Mouse (Mus musculus): ENCODE measurements at regions not wholly inside any gene's neighbourhood (a gene's known extent, or its start where the extent isn't known, plus 50 kb on each side); places are given as distances from the start of the nearest gene placed in this dataset.

GRCm38 (mm10) chr19:59742946-59743345 lies 200.5 kb downstream of the Rab11fip2 start:
- Histone ChIP-seq H3K27me3 (ENCODE audit: control insufficient read depth, insufficient read depth, low read depth, low read length) (no peaks in the 10 kb centered on the region), H3K9ac (ENCODE audit: low read depth, low read length) (no peak overlapping the region), H3K4me1 (ENCODE audit: control insufficient read depth, insufficient read depth, low read length) (no peaks in the 10 kb centered on the region), H3K27ac (ENCODE audit: low read length) (no peak overlapping the region), H3K9me3 (replicated peaks; ENCODE audit: control insufficient read depth, low read length, poor library complexity, severe bottlenecking) (no peaks in the 10 kb centered on the region), H3K36me3 (ENCODE audit: control insufficient read depth, insufficient read depth, low read length) (no peaks in the 10 kb centered on the region), H3K4me2 (ENCODE audit: low read length) (no peak overlapping the region), H3K4me3 (ENCODE audit: low read depth, low read length) (no peak overlapping the region)
- whole genome bisulfite sequencing = 21% methylated on average over 3 of the region's 3 CpGs
- no peak for ATAC-seq

DNA sequence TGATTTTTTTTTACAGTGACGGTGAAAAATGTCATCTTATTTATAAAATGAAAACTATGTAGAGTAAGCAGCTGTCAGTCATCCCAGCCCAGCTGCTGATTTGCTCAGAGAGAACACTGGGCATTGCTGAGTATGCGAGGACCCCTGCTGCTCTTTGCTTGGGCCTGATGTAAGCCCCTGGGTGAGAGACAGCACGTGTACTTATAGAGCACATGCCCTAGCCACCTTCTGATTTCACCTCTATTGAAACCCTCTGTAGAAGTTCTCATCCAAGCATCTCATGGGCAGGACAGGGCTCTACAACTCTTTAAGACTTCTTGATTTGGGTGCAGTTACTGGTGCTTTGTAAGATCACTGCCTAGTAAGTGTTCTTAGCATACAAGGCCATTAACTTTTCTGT lies 182.2 kb downstream of the Rab11fip2 start:
- WGBS = 50% methylated on average over 3 of the region's 3 CpGs
- Histone ChIP-seq H3K27me3 (ENCODE audit: control insufficient read depth, insufficient read depth, low read depth, low read length) (no peaks in the 10 kb centered on the region), H3K9me3 (replicated peaks; ENCODE audit: control insufficient read depth, low read length, poor library complexity, severe bottlenecking) (no peaks in the 10 kb centered on the region), H3K4me1 (ENCODE audit: control insufficient read depth, insufficient read depth, low read length) (no peaks in the 10 kb centered on the region), H3K4me2 (ENCODE audit: low read length) (no peak overlapping the region), H3K9ac (ENCODE audit: low read depth, low read length) (no peak overlapping the region), H3K27ac (ENCODE audit: low read length) (no peak overlapping the region), H3K4me3 (ENCODE audit: low read depth, low read length) (no peak overlapping the region), H3K36me3 (ENCODE audit: control insufficient read depth, insufficient read depth, low read length) (no peaks in the 10 kb centered on the region)
- ATAC-seq = no peak

- 42% methylated on average over 9 of the region's 9 CpGs for WGBS
- ATAC-seq = no peak
- H3K27me3 ChIP-seq (ENCODE audit: control insufficient read depth, insufficient read depth, low read depth, low read length) = no peaks in the 10 kb centered on the region
- no peak overlapping the region for H3K9ac ChIP-seq (ENCODE audit: low read depth, low read length)
- H3K4me2 ChIP-seq (ENCODE audit: low read length) = no peak overlapping the region
- no peak overlapping the region for H3K4me3 ChIP-seq (ENCODE audit: low read depth, low read length)
- H3K27ac ChIP-seq (ENCODE audit: low read length) = no peak overlapping the region
- no peaks in the 10 kb centered on the region for H3K4me1 ChIP-seq (ENCODE audit: control insufficient read depth, insufficient read depth, low read length)
- no peaks in the 10 kb centered on the region for H3K9me3 ChIP-seq (replicated peaks; ENCODE audit: control insufficient read depth, low read length, poor library complexity, severe bottlenecking)
- no peaks in the 10 kb centered on the region for H3K36me3 ChIP-seq (ENCODE audit: control insufficient read depth, insufficient read depth, low read length)
Observed at GRCm38 (mm10) chr19:59784401-59785046, 158.9 kb downstream of the Rab11fip2 start.

- H3K36me3 ChIP-seq (ENCODE audit: control insufficient read depth, insufficient read depth, low read length) = no peaks in the 10 kb centered on the region
- no peak for ATAC-seq
- WGBS = 86% methylated on average over 4 of the region's 4 CpGs
Observed at GRCm38 (mm10) chr19:59831304-59831703, 112.2 kb downstream of the Rab11fip2 start.

GRCm38 (mm10) chr19:59837138-59837537 lies 106.3 kb downstream of the Rab11fip2 start:
- Histone ChIP-seq H3K9ac (ENCODE audit: low read depth, low read length) (no peak overlapping the region), H3K9me3 (replicated peaks; ENCODE audit: control insufficient read depth, low read length, poor library complexity, severe bottlenecking) (no peaks in the 10 kb centered on the region), H3K4me2 (ENCODE audit: low read length) (no peak overlapping the region), H3K4me1 (ENCODE audit: control insufficient read depth, insufficient read depth, low read length) (no peaks in the 10 kb centered on the region), H3K36me3 (ENCODE audit: control insufficient read depth, insufficient read depth, low read length) (no peaks in the 10 kb centered on the region), H3K27me3 (ENCODE audit: control insufficient read depth, insufficient read depth, low read depth, low read length) (no peaks in the 10 kb centered on the region), H3K4me3 (ENCODE audit: low read depth, low read length) (no peak overlapping the region), H3K27ac (ENCODE audit: low read length) (no peak overlapping the region)
- WGBS = 66% methylated on average over 4 of the region's 4 CpGs
- ATAC-seq = no peak

More at GRCm38 (mm10) chr19:59831304-59831703, 112.2 kb downstream of the Rab11fip2 start:
- Histone ChIP-seq H3K4me2 (ENCODE audit: low read length) (no peak overlapping the region), H3K4me3 (ENCODE audit: low read depth, low read length) (no peak overlapping the region), H3K9ac (ENCODE audit: low read depth, low read length) (no peak overlapping the region), H3K4me1 (ENCODE audit: control insufficient read depth, insufficient read depth, low read length) (no peaks in the 10 kb centered on the region), H3K27me3 (ENCODE audit: control insufficient read depth, insufficient read depth, low read depth, low read length) (no peaks in the 10 kb centered on the region), H3K27ac (ENCODE audit: low read length) (no peak overlapping the region), H3K9me3 (replicated peaks; ENCODE audit: control insufficient read depth, low read length, poor library complexity, severe bottlenecking) (no peaks in the 10 kb centered on the region)

DNA sequence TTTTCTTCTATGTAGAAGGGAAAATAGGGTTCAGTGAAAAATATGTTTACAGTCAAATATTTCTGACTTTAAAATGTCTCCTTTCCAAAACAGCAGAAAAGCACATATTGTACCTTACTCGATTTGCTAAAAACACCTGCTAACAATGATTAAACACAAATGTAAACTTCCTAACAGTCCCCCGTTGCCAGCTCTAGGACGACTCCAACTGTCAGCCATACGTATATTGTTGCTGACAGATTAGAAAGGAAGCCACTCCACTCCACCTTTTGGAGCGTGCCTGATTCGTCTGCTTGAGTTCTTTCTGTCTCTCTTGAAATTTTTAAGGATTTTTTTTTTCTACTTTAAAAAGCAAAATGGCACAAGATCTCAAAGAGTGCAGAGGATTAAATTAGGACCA lies 105.8 kb downstream of the Rab11fip2 start:
- Histone ChIP-seq H3K36me3 (ENCODE audit: control insufficient read depth, insufficient read depth, low read length) (no peaks in the 10 kb centered on the region), H3K27ac (ENCODE audit: low read length) (no peak overlapping the region), H3K4me1 (ENCODE audit: control insufficient read depth, insufficient read depth, low read length) (no peaks in the 10 kb centered on the region), H3K9me3 (replicated peaks; ENCODE audit: control insufficient read depth, low read length, poor library complexity, severe bottlenecking) (no peaks in the 10 kb centered on the region), H3K4me2 (ENCODE audit: low read length) (no peak overlapping the region), H3K4me3 (ENCODE audit: low read depth, low read length) (no peak overlapping the region), H3K27me3 (ENCODE audit: control insufficient read depth, insufficient read depth, low read depth, low read length) (no peaks in the 10 kb centered on the region), H3K9ac (ENCODE audit: low read depth, low read length) (no peak overlapping the region)
- ATAC-seq = no peak
- 57% methylated on average over 6 of the region's 6 CpGs for WGBS

DNA sequence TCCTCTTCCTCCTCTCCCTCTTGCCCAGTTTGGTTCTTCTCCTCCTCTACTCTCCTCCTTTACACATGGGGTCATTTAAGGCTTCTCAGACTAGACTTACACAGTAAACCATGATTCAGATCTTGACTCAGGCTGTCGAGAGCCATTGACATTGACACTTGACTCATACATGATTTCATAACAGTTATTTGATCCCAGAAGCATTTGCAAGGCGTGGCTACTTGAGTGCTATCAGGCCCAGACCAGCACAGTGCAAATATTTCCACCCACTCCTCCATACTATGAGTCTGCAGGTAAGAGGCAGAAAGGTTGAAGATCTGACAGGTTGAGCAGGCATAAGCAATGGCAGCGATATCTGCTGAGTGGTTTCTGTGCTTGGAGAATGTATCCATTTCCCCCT lies 99.2 kb downstream of the Rab11fip2 start:
- ATAC-seq = no peak
- 95% methylated on average over 3 of the region's 3 CpGs for WGBS
- no peak overlapping the region for H3K27ac ChIP-seq (ENCODE audit: low read length)
- no peaks in the 10 kb centered on the region for H3K36me3 ChIP-seq (ENCODE audit: control insufficient read depth, insufficient read depth, low read length)
- no peak overlapping the region for H3K4me3 ChIP-seq (ENCODE audit: low read depth, low read length)
- H3K9ac ChIP-seq (ENCODE audit: low read depth, low read length) = no peak overlapping the region
- no peaks in the 10 kb centered on the region for H3K4me1 ChIP-seq (ENCODE audit: control insufficient read depth, insufficient read depth, low read length)
- H3K27me3 ChIP-seq (ENCODE audit: control insufficient read depth, insufficient read depth, low read depth, low read length) = no peaks in the 10 kb centered on the region
- no peak overlapping the region for H3K4me2 ChIP-seq (ENCODE audit: low read length)
- no peaks in the 10 kb centered on the region for H3K9me3 ChIP-seq (replicated peaks; ENCODE audit: control insufficient read depth, low read length, poor library complexity, severe bottlenecking)

DNA sequence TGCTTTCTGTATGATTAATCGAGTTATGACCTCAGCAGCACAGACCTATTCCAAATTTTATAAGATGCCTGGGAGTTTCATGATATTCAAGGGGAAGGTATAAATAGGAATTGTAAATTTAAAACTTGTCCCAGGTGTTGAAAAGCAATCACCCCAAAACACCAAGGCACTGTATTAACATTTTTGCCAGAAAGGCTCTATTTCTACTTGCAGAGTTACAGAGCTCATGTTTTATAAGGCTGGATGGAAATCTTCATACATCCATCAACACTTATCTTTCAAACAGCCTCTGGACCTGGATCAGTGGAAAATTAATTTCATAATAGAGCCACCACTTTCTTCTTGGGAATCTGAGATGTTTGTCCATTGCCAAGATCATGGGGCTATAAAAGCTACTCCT lies 96.6 kb downstream of the Rab11fip2 start:
- Histone ChIP-seq H3K4me1 (ENCODE audit: control insufficient read depth, insufficient read depth, low read length) (no peaks in the 10 kb centered on the region), H3K9me3 (replicated peaks; ENCODE audit: control insufficient read depth, low read length, poor library complexity, severe bottlenecking) (no peaks in the 10 kb centered on the region), H3K36me3 (ENCODE audit: control insufficient read depth, insufficient read depth, low read length) (no peaks in the 10 kb centered on the region), H3K9ac (ENCODE audit: low read depth, low read length) (no peak overlapping the region), H3K4me2 (ENCODE audit: low read length) (no peak overlapping the region), H3K27ac (ENCODE audit: low read length) (no peak overlapping the region), H3K4me3 (ENCODE audit: low read depth, low read length) (no peak overlapping the region), H3K27me3 (ENCODE audit: control insufficient read depth, insufficient read depth, low read depth, low read length) (no peaks in the 10 kb centered on the region)
- WGBS = 91% methylated on average over 1 of the region's 1 CpGs
- no peak for ATAC-seq

DNA sequence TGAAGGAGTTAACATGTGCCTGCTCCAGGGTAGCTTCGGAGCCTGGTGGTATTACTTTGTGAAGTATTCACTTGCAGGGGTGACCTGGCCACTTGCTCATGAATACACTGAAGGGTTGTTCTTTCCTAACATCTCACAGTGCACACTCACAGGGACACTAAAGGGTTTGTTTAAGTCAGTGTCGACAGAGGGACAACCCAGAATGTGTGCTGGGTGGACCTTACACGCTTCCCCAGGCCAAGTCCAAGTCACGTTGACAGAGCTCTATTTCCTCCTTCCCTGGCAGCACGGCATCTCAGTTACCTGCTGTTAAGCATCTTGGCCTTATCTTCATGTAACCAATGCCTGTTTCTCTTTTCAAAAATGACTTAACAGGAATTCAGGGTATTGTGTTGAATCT lies 92.8 kb downstream of the Rab11fip2 start:
- 55% methylated on average over 5 of the region's 5 CpGs for WGBS
- H3K36me3 ChIP-seq (ENCODE audit: control insufficient read depth, insufficient read depth, low read length) = no peaks in the 10 kb centered on the region
- no peak for ATAC-seq
- no peak overlapping the region for H3K9ac ChIP-seq (ENCODE audit: low read depth, low read length)
- no peaks in the 10 kb centered on the region for H3K4me1 ChIP-seq (ENCODE audit: control insufficient read depth, insufficient read depth, low read length)
- no peaks in the 10 kb centered on the region for H3K27me3 ChIP-seq (ENCODE audit: control insufficient read depth, insufficient read depth, low read depth, low read length)
- no peak overlapping the region for H3K4me3 ChIP-seq (ENCODE audit: low read depth, low read length)
- H3K4me2 ChIP-seq (ENCODE audit: low read length) = no peak overlapping the region
- no peak overlapping the region for H3K27ac ChIP-seq (ENCODE audit: low read length)
- no peaks in the 10 kb centered on the region for H3K9me3 ChIP-seq (replicated peaks; ENCODE audit: control insufficient read depth, low read length, poor library complexity, severe bottlenecking)

Data from midbrain, embryonic 16.5 days (tissue).